Mouse (Mus musculus): ENCODE measurements around the gene Vps45.

GRCm38 (mm10) chr3:95972873-95973634 is 85.2 kb downstream of the Vps45 start:
- no peak for TF ChIP-seq CTCF (IDR thresholded peaks at IDR 0.05; ENCODE audit: low read depth, low read length)
- TF ChIP-seq POLR2A (IDR thresholded peaks at IDR 0.05; ENCODE audit: extremely low read depth, insufficient read depth, low read length) = no peak
